Mouse (Mus musculus): ENCODE data around the gene Fbxw7.

DNA sequence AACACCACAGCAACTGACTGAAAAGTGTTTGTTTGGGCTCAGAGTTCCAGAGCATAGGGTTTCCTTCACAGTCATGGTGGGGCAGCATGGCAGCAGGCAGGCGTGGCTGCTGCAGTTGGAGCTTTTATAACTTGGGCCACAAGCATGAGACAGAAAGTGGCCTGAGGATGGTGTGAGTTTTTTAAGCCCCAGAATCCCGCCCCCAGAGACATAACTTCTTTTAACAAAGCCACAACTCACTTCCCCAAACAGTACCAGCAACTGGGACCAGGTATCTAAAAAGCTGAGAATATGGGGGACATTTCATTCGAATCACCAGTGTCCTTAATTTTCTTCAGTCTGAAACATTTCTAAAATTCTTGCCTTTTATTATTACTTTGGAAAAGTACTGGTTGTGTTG, 22.9 kb downstream of the Fbxw7 start:
- TF ChIP-seq CTCF (IDR thresholded peaks at IDR 0.05; ENCODE audit: low read depth) = no peak
- TF ChIP-seq EP300 (IDR thresholded peaks at IDR 0.05; ENCODE audit: low read depth) = no peak
